Mouse (Mus musculus): ENCODE data around the gene Ghsr.

The Ghsr gene

DNA sequence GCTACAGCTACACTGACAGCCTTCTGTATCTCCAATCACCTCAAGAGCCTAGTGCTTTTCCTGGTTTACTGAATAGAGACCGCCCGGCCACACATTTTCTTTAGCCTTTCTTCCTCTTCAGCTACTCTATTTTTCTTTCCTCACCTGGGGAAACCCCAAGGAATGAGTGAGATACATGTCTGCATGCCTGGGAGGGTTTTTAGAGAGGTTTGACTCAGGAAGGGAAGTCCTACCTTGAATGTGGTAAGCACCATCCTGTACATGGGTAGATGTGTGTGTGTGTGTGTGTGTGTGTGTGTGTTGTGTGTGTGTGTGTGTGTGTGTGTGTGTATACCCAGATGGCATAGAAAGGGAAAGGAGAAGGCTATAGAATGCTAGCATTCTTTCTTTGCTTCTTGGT, 40.1 kb downstream of the Ghsr start:
- DNase-seq (ENCODE audit: low spot score), result no peak

DNA sequence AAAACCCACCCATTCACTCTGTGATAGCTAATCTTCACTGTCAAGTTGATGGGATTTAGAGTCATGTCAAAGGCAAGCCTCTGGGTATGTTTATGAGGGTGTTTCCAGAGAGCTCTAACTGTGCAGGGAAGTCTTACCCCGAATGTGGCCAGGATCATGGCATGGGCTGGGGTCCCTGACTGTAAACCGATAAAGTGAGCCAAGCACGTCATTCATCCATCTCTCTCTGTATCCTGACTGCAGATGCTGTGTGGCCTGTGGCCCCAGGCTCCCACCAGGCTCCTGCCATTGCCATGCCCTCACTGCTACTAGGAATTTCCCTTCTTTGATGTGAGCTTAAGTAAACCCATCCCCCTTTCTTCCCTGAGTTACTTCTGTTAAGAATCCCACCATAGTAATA, 42.4 kb downstream of the Ghsr start:
- DNase-seq (ENCODE audit: low spot score), result no peak

DNA sequence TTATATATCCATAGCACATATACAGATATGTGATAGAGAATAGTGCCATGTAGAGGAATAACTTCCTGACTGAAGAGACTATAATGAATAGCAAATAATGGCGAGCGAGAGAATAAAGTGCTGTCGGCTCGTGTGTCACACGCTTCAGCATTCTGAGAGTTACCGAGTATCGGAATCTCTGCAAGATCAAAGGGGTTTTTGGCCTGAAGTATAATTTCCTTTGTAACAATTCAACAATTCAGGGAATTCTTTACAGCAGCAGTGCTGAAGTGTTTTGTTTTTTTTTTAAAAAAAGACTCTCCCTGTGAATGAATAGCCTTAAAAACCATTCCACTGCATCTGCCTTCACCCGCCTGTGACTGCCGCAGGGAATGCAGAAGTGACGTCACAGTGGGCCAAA, 45.6 kb downstream of the Ghsr start:
- no peak for DNase-seq (ENCODE audit: low spot score)

DNA sequence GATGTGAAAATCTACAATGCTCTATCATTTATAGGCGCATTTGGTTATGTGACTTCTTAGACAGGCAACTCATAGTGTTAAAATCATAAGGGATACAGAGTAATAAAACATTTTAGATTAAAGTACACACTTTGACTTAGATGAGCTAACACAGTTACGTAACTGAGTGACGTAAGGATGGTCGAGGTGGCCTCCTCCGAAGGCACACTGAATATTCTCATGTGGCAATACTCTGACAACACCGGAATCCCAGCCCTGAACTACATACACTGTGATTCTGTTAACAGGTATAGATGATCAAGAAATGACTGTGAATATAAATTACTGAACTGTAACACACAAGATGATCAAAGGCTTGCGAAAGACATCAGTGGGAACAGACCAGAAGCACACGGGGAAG, 47.5 kb downstream of the Ghsr start:
- no peak for DNase-seq (ENCODE audit: low spot score)

DNA sequence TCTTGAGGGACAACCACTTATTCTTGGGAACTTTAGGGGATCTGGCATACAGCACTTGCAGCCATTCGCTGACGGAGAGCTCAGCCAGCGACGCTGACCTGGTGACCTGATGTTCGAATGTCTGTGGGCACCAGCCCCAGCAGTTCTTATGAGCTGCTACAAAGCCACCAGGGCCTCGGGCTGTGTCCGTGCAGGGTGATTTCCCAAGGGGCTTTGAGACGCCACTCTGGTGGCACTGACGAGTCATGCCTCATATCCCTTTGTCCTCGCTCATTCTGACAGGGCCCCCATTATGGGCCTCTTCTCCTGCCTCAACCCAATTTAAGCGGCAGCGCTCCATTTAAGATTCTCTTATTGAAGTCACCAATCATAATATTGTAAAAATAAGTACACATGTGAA, 50.8 kb downstream of the Ghsr start:
- no peak for DNase-seq (ENCODE audit: low spot score)

DNA sequence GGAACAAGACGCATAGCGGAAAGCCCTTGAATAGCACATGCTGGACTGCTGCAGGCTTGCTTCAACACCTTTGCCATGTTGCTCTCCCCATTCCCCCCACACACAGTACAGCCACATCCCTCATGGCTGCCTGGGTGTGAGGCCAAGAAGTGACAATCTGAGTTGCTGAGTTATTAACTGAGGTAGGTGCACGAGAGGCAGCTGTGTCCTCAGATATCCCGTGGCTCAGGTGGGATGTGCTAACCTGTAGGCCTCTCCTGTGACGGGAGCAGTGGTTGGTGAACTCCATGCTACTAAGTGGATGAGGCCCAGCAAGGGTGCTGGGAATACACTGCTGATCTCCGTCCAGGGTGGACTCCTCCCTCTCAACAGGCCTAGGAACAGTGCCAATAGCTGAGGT, 51.4 kb downstream of the Ghsr start:
- no peak for DNase-seq (ENCODE audit: low spot score)

DNA sequence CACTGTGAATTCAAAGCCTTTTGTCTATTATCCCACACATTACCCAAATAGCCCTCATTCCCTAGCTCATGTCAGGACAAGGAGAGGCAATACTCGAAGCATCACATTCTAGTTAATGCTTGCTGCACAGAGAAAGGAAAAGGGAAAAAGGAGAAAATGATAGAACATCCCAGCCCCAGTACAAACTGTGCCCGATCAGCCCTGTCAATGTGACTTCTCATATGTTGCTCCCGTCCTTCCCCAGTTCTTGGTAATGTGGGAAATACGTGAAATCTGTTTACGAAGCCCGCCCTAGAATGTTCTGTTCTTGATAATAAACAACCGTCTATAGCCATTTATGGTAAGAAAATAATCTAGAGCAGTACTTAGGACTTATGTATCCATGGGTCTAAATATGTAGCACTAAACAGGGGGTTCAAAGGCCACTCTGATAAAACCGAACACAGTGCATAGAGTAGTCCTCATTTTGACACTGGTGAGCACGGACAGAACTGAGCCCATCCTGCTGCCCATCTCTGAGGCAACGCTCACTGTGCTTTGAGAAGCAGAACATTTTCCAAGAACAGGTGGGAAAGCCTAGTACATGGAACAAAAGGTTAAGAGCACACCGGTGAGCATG, 53.0 kb downstream of the Ghsr start:
- DNase-seq (ENCODE audit: low spot score), result no peak

DNA sequence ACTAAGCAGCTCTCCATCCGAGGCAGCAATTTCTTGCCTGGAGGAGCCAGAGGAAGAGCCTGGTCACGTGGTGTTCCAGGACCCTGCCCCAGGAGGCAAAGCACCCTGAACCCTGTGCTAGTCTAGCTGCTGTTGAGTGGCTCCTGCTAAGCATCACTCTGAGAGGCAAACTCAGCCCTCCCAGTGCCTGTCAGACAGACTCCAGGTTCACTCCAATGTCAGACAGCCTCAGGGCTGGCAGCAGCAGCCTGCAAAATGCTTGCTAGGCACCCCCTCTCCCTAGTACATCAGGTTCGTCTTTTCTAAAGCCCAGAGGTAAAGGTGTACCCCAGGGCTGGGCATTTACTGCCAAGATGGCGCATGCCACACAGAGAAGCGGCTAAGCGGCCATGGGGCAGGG, 56.3 kb downstream of the Ghsr start:
- no peak for DNase-seq (ENCODE audit: low spot score)
